Mouse (Mus musculus) erythroblast, embryonic 14.5 days (primary cell): ENCODE measurements around the gene Cfap77. TPM values are rescaled to one million over a fixed set of nuclear protein-coding genes. Genes with fewer than 3 reads are reported as not detected.
A peak's percentile ranks its signal among the peaks of the same experiment; 100 is the strongest.

Source experiments
- H3K27me3 ChIP-seq: 2 replicates; pipeline ENCODE4 v1.6.1; 2012; ENCODE audit warnings: inconsistent platforms; ENCODE audit not compliant: control insufficient read depth
- H3K36me3 ChIP-seq: 2 replicates; pipeline ENCODE4 v1.6.1; 2012; ENCODE audit warnings: mild to moderate bottlenecking, inconsistent platforms; ENCODE audit not compliant: control insufficient read depth
- H3K4me1 ChIP-seq: 2 replicates; pipeline ENCODE4 v1.6.1; 2012; ENCODE audit warnings: inconsistent platforms; ENCODE audit not compliant: control insufficient read depth
- H3K4me3 ChIP-seq: replicated peaks from 2 replicates; pipeline ENCODE3; 2012; ENCODE audit warnings: moderate library complexity, mild to moderate bottlenecking, inconsistent platforms
- H3K9me3 ChIP-seq: 2 replicates; pipeline ENCODE4 v1.6.1; 2012; ENCODE audit warnings: low read length, inconsistent platforms, mixed read lengths; ENCODE audit not compliant: control insufficient read depth
- GATA1 ChIP-seq: IDR thresholded peaks from 2 replicates; pipeline ENCODE4 v1.6.1; 2012; ENCODE audit warnings: low read length, inconsistent platforms, mixed read lengths
- TAL1 ChIP-seq: IDR thresholded peaks from 3 replicates; pipeline ENCODE4 v1.6.1; 2012; ENCODE audit warnings: low read length, inconsistent platforms, mixed read lengths
- polyA plus RNA-seq: library from polyadenylated mRNA; stranded (reverse); fragments of >175 nt; gene quantifications from 2 replicates; pipeline ENCODE4 v1.2.3, GENCODE M21; 2012

Cfap77 gene
- polyA plus RNA-seq, 1 experiment = not detected

- Histone ChIP-seq H3K9me3 (peaks cover 2% of the 10 kb centered on the region; the same call in 1 of the 2 replicates), H3K4me3 (peak overlapping the region; percentile 54), H3K27me3 (peaks cover 53% of the 10 kb centered on the region), H3K4me1 (peaks cover 13% of the 10 kb centered on the region), H3K36me3 (no peaks in the 10 kb centered on the region)
- TF ChIP-seq GATA1 (no peak), TAL1 (no peak)
These were observed 893 bp downstream of the Cfap77 start for GRCm38 (mm10) chr2:29053802-29054544.

GRCm38 (mm10) chr2:29052943-29053454 is 1.9 kb downstream of the Cfap77 start:
- peaks cover 46% of the 10 kb centered on the region for H3K27me3 ChIP-seq
- peaks cover 2% of the 10 kb centered on the region; the same call in 1 of the 2 replicates for H3K9me3 ChIP-seq
- TF ChIP-seq GATA1 = no peak
- H3K4me3 ChIP-seq = no peak overlapping the region
- peaks cover 13% of the 10 kb centered on the region for H3K4me1 ChIP-seq
- H3K36me3 ChIP-seq = no peaks in the 10 kb centered on the region

GRCm38 (mm10) chr2:29051932-29052331 is 2.9 kb downstream of the Cfap77 start:
- Histone ChIP-seq H3K27me3 (peaks cover 36% of the 10 kb centered on the region), H3K36me3 (no peaks in the 10 kb centered on the region), H3K4me3 (no peak overlapping the region), H3K9me3 (peaks cover 2% of the 10 kb centered on the region; the same call in 1 of the 2 replicates), H3K4me1 (peaks cover 13% of the 10 kb centered on the region)
- no peak for TF ChIP-seq GATA1
- TF ChIP-seq TAL1 = no peak

- Histone ChIP-seq H3K4me3 (no peak overlapping the region), H3K27me3 (peaks cover 13% of the 10 kb centered on the region), H3K36me3 (no peaks in the 10 kb centered on the region), H3K9me3 (no peaks in the 10 kb centered on the region), H3K4me1 (no peaks in the 10 kb centered on the region)
- TF ChIP-seq GATA1 (no peak), TAL1 (no peak)
These were observed 8.7 kb downstream of the Cfap77 start for GRCm38 (mm10) chr2:29046151-29046550.

- no peak overlapping the region for H3K4me3 ChIP-seq
- H3K36me3 ChIP-seq = no peaks in the 10 kb centered on the region
- TF ChIP-seq GATA1 = no peak
- no peak for TF ChIP-seq TAL1
- H3K4me1 ChIP-seq = no peaks in the 10 kb centered on the region
- H3K9me3 ChIP-seq = no peaks in the 10 kb centered on the region
- H3K27me3 ChIP-seq = peaks cover 33% of the 10 kb centered on the region
These were observed 12.7 kb downstream of the Cfap77 start for GRCm38 (mm10) chr2:29042124-29042523.

- Histone ChIP-seq H3K36me3 (no peaks in the 10 kb centered on the region), H3K4me1 (no peaks in the 10 kb centered on the region), H3K27me3 (peaks cover 33% of the 10 kb centered on the region), H3K4me3 (no peak overlapping the region), H3K9me3 (no peaks in the 10 kb centered on the region)
- TF ChIP-seq GATA1 (no peak), TAL1 (no peak)
These were observed 13.4 kb downstream of the Cfap77 start for GRCm38 (mm10) chr2:29041477-29041768.

GRCm38 (mm10) chr2:29040594-29041476 is 14.0 kb downstream of the Cfap77 start:
- Histone ChIP-seq H3K36me3 (no peaks in the 10 kb centered on the region), H3K4me1 (no peaks in the 10 kb centered on the region), H3K9me3 (no peaks in the 10 kb centered on the region), H3K27me3 (peaks cover 33% of the 10 kb centered on the region), H3K4me3 (no peak overlapping the region)
- no peak for TF ChIP-seq GATA1
- no peak for TF ChIP-seq TAL1

GRCm38 (mm10) chr2:29039741-29040140 is 15.1 kb downstream of the Cfap77 start:
- no peak for TF ChIP-seq GATA1
- no peak for TF ChIP-seq TAL1
- H3K4me1 ChIP-seq = no peaks in the 10 kb centered on the region
- peaks cover 33% of the 10 kb centered on the region for H3K27me3 ChIP-seq
- H3K36me3 ChIP-seq = no peaks in the 10 kb centered on the region
- H3K9me3 ChIP-seq = no peaks in the 10 kb centered on the region
- no peak overlapping the region for H3K4me3 ChIP-seq

- no peak for TF ChIP-seq TAL1
- peaks cover 15% of the 10 kb centered on the region for H3K27me3 ChIP-seq
These were observed 19.2 kb downstream of the Cfap77 start for GRCm38 (mm10) chr2:29035698-29036097.

More at GRCm38 (mm10) chr2:29035698-29036097, 19.2 kb downstream of the Cfap77 start:
- Histone ChIP-seq H3K4me3 (no peak overlapping the region), H3K9me3 (no peaks in the 10 kb centered on the region), H3K4me1 (no peaks in the 10 kb centered on the region), H3K36me3 (no peaks in the 10 kb centered on the region)
